Mouse (Mus musculus) CD8-positive naive resting alpha-beta T cell, adult 2 months (primary cell): ENCODE results near the gene Rsc1a1.

Experiments
- DNase-seq, 2 experiments: peaks; one replicate each; pipeline ENCODE4 v3.0.0; 2022; ENCODE audit warnings: low read depth in 2 of 2, low spot score in 2 of 2

Rsc1a1 gene

DNA sequence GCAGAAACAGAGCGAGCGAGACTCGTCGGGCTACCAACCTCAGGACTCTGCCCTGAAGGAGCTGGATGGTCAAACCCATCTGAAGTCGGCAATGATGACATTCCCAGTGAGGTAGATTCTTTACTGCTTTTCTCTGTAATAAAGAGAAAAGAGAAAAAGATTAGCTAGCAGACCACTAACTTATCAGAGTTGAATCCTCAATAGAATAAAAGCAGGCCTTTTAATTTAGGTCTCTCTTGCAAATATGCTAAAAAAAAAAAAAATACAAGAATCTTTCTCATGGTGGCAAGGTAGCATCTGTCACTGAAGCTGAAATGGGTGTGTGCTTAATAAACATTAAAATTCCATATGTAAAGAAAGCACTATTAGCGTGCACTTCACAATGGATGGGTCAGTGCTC, at the start of gene Rsc1a1:
Gene Rsc1a1, minus strand, starts transcription at position 101 of the 400 bp plus-strand sequence.
- DNase-seq, result no peak

- DNase-seq, result no peak
Observed at GRCm38 (mm10) chr4:141735206-141735560, 49.8 kb upstream of the Rsc1a1 start.

- peak; percentile 76 to 81 for DNase-seq
Observed at GRCm38 (mm10) chr4:141734446-141735205, 49.2 kb upstream of the Rsc1a1 start.

DNA sequence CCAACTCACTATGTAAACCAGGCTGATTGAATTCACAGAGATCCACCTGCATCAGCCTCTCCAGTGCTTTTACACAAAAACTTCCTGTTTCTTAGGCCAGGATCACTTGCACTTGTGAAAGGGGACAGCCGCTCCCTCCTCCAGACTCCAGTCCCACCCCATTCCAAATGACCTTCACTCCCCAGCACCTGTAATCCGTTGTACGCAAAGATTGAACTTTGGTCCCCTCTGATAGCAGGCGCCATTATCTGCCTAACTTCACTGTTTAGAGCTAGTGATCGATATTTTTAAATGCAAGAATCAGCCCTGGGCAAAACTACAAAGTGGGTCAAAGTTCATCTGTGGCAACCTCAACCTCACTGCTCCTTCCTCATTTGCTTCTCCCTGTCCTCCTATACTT, 46.4 kb upstream of the Rsc1a1 start:
- DNase-seq, result no peak

- no peak for DNase-seq
Observed at GRCm38 (mm10) chr4:141730401-141730800, 45.0 kb upstream of the Rsc1a1 start.

DNA sequence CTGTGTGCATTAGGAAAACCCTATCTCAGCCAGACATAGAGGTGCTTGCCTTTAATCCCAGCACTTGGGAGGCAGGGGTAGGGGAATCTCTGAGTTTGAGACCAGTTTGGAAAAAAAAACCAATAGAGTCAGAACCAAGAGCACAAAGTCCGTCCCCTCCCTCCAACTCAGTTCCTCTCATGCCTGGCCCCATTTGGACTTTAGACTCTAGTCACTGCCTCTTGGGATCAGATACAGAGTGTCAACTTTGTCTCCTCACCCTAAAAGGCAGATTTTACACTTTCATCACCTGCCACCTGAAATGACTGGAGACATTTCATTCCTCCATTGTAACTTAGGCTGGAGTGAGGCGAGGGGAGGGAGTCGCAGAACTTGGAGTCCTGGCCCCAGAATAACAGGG, 43.9 kb upstream of the Rsc1a1 start:
- DNase-seq, result no peak

- no peak for DNase-seq
Observed at GRCm38 (mm10) chr4:141725738-141726137, 40.3 kb upstream of the Rsc1a1 start.

DNA sequence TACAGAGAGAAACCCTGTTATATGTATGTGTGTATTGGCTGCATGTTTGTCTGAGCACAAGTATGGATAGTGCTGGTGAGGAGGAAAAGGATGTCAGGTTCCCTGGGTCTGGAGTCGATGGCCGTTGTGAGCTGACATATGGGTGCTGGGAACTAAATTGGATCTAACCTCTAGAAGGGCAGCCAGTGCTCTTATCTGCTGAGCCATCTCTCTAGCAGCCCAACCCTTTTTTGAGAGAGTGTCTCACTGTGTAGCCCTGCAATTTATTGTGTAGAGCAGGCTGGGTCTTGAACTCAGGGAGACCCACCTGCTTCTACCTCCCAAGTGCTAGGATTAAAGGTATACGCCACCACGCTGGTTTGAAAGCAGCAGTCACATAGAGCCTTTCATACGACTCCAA, 39.9 kb upstream of the Rsc1a1 start:
- DNase-seq, result no peak

DNA sequence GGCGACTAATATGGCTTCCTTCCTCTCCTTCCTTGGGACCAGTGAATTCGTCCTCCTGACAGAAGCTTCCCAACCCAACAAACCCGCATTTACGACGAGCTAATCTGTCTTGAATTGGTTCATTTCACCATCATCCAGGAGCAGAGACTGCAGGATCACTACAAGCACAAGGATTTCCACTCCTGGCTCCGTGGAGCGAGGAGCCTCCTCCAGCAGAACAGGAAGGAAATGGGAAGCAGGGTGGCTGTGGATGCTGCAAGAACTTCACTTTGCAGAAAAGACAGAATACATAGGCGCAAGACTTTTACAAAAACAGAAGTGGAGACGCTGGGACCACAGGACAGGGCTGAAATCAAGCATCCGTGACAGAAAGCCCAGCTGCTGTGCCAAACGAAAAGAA, 39.2 kb upstream of the Rsc1a1 start:
- DNase-seq, result no peak

DNA sequence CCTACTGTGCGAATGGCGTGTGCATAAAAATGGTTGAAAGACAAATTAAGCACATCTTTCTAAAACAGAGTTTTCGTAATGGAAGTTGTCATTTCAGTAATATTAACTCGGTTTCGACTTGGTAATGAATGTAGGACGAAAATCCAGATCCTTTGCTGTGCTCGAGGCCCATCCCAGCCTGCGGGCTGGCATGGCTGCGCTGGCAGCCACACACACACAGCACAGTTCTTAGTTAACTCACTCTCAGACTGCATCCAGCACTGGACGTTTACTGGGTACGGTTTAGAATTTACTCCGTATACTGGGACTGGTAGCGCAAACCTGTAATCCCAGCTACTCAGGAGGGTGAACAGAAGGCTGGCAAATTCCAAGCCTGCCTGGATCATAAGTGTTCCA, 38.3 kb upstream of the Rsc1a1 start:
- no peak for DNase-seq

GRCm38 (mm10) chr4:141722731-141723672, 37.6 kb upstream of the Rsc1a1 start, which contains the start of gene Ddi2:
Ddi2 (minus strand) TSS chr4:141723419.
- peak; percentile 80 to 87 for DNase-seq

DNA sequence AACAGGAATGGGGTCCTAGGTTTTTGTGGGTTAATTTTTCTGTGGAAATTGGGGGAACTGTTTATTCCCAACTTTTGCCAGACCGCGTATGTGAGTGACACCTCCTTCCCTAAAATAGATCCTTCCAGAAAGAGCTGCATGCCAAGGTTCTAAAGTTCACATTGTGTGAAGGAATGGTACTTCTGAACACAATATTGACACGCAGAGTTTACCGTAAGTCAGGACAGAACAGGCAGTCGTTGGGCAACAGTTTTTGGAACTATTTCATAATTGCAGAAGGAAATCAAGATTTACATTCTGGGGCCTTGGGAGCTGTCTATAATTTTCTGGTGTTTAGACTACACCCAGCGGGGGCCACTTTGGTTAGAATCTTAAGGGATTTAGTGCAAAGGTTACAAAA, 36.6 kb upstream of the Rsc1a1 start:
- DNase-seq, result no peak

GRCm38 (mm10) chr4:141720761-141721523, 35.5 kb upstream of the Rsc1a1 start:
- DNase-seq, result no peak

DNA sequence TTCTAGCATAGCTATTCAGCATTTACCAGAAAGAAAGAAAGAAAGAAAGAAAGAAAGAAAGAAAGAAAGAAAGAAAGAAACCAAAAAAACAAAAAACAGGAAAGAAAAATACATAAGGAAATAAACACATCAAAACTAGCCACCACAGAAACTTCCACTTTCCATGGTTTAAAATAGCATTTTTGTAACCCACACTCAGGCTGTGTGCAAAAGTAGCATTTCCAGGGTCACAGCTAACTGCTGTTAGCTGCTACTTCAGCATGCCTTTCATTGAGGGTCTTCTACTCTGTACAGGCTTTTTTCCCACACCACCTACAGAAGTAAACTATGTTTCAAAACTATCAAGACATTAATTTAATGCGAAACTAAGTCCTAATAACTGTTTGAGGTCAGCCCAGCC, 33.9 kb upstream of the Rsc1a1 start:
- no peak for DNase-seq

DNA sequence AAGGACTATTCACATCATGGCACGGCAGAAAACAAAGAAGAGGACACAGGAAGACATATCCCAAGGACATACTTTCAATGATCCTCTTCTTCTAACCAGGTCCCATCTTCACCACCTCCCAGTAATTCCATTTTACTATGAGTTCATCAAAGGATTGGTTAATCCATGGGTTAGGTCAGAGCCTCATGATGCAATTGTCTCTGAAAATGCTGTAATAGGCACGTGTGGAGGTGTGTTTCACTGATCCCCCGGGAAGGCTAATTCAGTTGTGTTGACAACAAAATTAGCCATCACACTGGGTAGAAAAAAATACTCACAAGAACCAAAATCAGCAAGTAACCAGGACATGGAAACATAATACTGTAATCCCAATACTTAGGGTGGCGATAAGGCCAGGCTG, 32.2 kb upstream of the Rsc1a1 start:
- DNase-seq, result no peak

DNA sequence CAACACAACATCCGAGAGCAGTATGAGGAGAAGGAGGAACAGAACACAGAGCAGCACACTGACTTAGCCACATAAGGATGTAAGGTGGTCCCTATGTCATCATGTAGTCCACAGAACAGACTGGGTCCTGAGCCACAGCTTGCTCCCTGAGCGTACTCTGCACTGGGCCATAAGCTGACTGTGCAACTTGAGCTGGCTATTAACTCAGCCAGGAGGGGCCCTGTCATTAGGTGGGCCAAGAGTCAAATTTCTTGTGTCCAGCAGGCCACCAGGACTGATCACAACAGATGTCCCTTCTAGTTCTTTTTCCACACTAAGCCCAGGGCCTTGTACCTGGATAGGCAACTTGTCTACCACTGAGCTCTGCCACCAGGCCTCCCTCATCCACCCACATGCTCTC, 29.6 kb upstream of the Rsc1a1 start:
- DNase-seq, result no peak

- DNase-seq, result no peak
Observed at GRCm38 (mm10) chr4:141713598-141714142, 28.3 kb upstream of the Rsc1a1 start.

- DNase-seq, result no peak
Observed at GRCm38 (mm10) chr4:141711250-141711649, 25.9 kb upstream of the Rsc1a1 start.

GRCm38 (mm10) chr4:141708971-141709370, 23.6 kb upstream of the Rsc1a1 start:
- no peak for DNase-seq

GRCm38 (mm10) chr4:141708005-141708404, 22.6 kb upstream of the Rsc1a1 start:
- DNase-seq, result no peak

DNA sequence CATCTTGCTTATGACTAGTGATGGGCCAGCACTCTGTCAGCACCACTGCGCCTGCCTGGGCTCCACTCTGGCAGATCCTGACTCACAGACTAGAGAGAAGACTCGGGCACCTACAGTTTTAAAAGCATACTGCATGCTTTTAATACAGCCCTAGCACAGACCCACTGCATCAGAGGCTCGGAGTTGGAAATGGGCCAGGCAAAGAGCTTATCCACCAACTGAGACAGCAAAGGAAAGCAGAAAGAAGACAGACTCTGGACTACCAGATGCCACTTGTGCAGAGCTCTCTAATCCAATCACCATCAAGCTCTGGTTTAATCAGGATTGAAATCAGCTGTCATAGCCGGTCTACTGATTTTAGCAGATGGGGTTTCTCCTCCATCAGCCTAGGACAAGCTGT, 19.9 kb upstream of the Rsc1a1 start:
- no peak for DNase-seq
